Mouse (Mus musculus) liver, embryonic 11.5 days (tissue): ENCODE measurements around the gene Slc9a9. TPM values are rescaled to one million over a fixed set of nuclear protein-coding genes. Genes with fewer than 3 reads are reported as not detected.

Experiments used
- ATAC-seq: fragments of 200-750 bp; cut with Nextera tagmentation; replicated peaks from 2 replicates; pipeline ENCODE4 v1.8.0; 2017; ENCODE audit warnings: moderate number of reproducible peaks, mild to moderate bottlenecking, moderate TSS enrichment, moderate library complexity; ENCODE audit not compliant: low FRiP score
- DNase-seq: peaks from one replicate; pipeline ENCODE4 v3.0.0-alpha.2; 2017; ENCODE audit warnings: low spot score
- H3K27ac ChIP-seq: fragments of 300-500 bp; sonication (generic); 2 replicates; pipeline ENCODE4 v1.5.1; 2014; ENCODE audit warnings: mild to moderate bottlenecking, low read depth, low read length, control low read depth
- H3K27me3 ChIP-seq: fragments of 300-500 bp; sonication (generic); replicated peaks from 2 replicates; pipeline ENCODE4 v1.6.1; 2014; ENCODE audit warnings: low read length, mixed read lengths; ENCODE audit not compliant: control insufficient read depth, insufficient read depth
- H3K36me3 ChIP-seq: fragments of 300-500 bp; sonication (generic); 2 replicates; pipeline ENCODE4 v1.6.1; 2014; ENCODE audit warnings: mild to moderate bottlenecking, low read length, moderate library complexity, mixed read lengths; ENCODE audit not compliant: control insufficient read depth, insufficient read depth
- H3K4me1 ChIP-seq: fragments of 300-500 bp; sonication (generic); replicated peaks from 2 replicates; pipeline ENCODE4 v1.6.1; 2014; ENCODE audit warnings: low read length, mixed read lengths; ENCODE audit not compliant: control insufficient read depth, insufficient read depth
- H3K4me2 ChIP-seq: fragments of 300-500 bp; sonication (generic); 2 replicates; pipeline ENCODE4 v1.6.1; 2014; ENCODE audit warnings: mild to moderate bottlenecking, control low read depth, moderate library complexity
- H3K4me3 ChIP-seq: fragments of 300-500 bp; sonication (generic); 2 replicates; pipeline ENCODE4 v1.5.1; 2014; ENCODE audit warnings: low read depth, low read length, control low read depth
- H3K9ac ChIP-seq: fragments of 300-500 bp; sonication (generic); 2 replicates; pipeline ENCODE4 v1.6.1; 2014; ENCODE audit warnings: low read depth, low read length, control low read depth
- H3K9me3 ChIP-seq: fragments of 300-500 bp; sonication (generic); 2 replicates; pipeline ENCODE4 v1.6.1; 2016; ENCODE audit warnings: low read length, inconsistent platforms, mixed read lengths; ENCODE audit not compliant: control insufficient read depth
- WGBS: fragments of 180-500 bp; shearing (Covaris S2); extraction: QIAGEN DNeasy Blood & Tissue Kit; methylation state at CpG from one replicate; pipeline ENCODE4 v1.1.7; 2014; 5-methylcytosine and 5-hydroxymethylcytosine counted together
- polyA plus RNA-seq: library from polyadenylated mRNA; unstranded; fragments of >200 nt; fragmentation: Nextera tagmentation; extraction: Ambion mirVana; gene quantifications from 2 replicates; pipeline ENCODE4 v1.2.1, GENCODE M21; 2014

Gene Slc9a9
- polyA plus RNA-seq, 1 experiment from 2014 or later = 1.9 TPM

DNA sequence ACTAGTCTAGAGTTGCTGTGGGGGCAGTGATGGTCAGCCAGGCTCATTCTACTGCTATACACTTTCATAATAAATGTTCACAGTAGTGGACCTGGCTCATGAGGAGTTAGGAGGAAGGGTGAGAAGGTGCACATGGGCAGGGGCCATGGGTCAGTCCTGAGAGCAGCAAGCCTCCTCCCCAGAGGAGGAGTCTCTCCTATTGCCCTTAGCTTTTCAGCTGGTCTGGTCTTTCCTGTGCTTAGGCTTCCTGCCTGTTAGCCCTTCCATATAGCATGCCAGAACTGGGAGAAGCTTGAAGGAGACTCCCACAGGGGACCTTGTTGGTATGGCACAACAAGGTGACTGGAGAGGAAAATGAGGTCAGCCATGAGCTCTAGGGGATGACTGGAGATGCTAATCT lies 410.2 kb downstream of the Slc9a9 start:
- DNase-seq (no peak), ATAC-seq (no peak)
- Histone ChIP-seq H3K4me3 (no peak overlapping the region), H3K4me1 (no peaks in the 10 kb centered on the region), H3K36me3 (no peaks in the 10 kb centered on the region), H3K9ac (no peak overlapping the region), H3K9me3 (no peaks in the 10 kb centered on the region), H3K27me3 (no peaks in the 10 kb centered on the region), H3K4me2 (no peak overlapping the region), H3K27ac (no peak overlapping the region)

DNA sequence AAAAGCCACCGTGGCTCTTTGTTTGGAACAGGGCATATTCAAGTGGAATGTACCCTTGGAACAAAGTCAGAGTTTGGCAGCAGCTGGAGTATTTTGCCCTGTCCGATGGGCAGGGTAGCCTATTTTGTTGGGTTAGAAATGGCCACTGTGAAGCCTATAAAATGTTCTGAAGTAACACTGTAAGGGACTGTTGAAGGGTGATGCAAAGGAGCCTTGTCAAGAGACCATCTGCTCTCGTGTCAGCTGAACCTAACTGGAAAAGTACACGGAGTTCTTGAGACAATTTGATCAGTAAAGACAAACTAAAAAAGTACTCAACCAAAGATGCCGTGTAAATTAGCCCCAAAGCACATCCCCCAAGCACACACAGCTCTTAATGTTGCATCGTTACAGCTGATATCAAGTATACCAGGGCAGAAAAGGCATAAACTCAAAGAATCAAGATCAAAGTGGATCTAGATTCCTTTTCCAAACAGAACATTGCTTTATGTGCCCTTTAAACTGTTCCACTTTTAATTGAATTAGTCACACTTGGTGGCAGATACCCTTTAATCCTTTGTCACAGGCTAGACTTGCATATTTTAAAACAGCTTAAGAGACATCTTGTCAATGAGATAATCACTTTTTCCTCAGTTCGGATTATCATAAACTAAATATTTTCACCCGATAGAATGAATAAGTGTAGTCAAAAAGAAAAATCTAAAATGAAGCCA lies 416.6 kb downstream of the Slc9a9 start:
- ATAC-seq = no peak

DNA sequence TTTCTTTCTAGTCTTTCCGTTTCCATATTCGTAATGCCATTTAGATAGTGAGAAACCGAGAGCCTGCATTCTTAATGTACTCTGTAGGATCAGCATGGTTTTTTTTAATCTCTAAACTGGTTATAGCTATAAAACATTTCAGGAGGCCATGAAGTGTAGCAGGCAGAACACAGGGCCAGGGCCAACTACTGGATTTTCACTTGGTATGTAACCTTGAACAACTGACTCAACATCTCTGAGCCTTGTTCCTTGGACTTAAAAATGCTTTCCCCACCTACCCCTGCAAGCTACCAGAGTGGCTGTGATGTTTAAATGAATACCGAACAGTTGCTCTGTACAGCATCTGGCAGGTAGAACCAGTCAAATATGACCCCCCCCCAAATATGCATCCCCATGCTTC lies 418.5 kb downstream of the Slc9a9 start:
- 88% methylated on average over 4 of the region's 4 CpGs for WGBS
- Histone ChIP-seq H3K9ac (no peak overlapping the region), H3K4me1 (no peaks in the 10 kb centered on the region), H3K9me3 (0 out of 2 replicates have a peak, but pooled peaks cover 3% of the 10 kb centered on the region), H3K4me3 (no peak overlapping the region), H3K27ac (no peak overlapping the region), H3K36me3 (no peaks in the 10 kb centered on the region), H3K4me2 (no peak overlapping the region), H3K27me3 (no peaks in the 10 kb centered on the region)
- ATAC-seq (no peak), DNase-seq (no peak)

More for the DNA sequence above, 416.6 kb downstream of the Slc9a9 start:
- Histone ChIP-seq H3K9ac (no peak overlapping the region), H3K27ac (no peak overlapping the region), H3K4me2 (no peak overlapping the region), H3K4me1 (no peaks in the 10 kb centered on the region), H3K4me3 (no peak overlapping the region), H3K27me3 (no peaks in the 10 kb centered on the region), H3K36me3 (no peaks in the 10 kb centered on the region), H3K9me3 (0 out of 2 replicates have a peak, but pooled peaks cover 1% of the 10 kb centered on the region)
- WGBS = 82% methylated on average over 8 of the region's 8 CpGs
- DNase-seq = no peak

DNA sequence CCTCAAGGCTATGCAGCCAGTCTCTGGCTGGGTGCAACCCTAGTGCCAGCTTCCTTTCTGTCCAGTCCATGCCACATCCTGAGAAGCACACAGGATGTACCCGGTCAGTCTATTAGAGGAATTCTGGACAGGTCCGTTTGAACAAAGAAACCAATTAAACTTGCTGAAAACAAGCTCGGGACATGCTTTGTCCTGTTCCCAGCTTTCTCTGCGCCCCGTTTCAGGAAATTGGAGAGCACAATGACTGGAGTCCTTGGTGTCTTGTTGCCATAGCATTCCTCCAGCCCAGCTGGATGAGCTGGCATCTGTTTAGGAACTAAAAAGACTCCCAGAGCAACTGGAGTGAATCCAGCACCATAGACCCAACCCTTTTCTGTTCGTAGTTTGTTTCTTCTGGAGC lies 419.3 kb downstream of the Slc9a9 start:
- no peak overlapping the region for H3K9ac ChIP-seq
- ATAC-seq = no peak
- 84% methylated on average over 6 of the region's 6 CpGs for WGBS
- H3K27ac ChIP-seq = no peak overlapping the region
- H3K9me3 ChIP-seq = 0 out of 2 replicates have a peak, but pooled peaks cover 3% of the 10 kb centered on the region
- H3K4me3 ChIP-seq = no peak overlapping the region
- H3K4me1 ChIP-seq = no peaks in the 10 kb centered on the region
- no peaks in the 10 kb centered on the region for H3K36me3 ChIP-seq
- DNase-seq = no peak
- H3K27me3 ChIP-seq = no peaks in the 10 kb centered on the region
- no peak overlapping the region for H3K4me2 ChIP-seq

DNA sequence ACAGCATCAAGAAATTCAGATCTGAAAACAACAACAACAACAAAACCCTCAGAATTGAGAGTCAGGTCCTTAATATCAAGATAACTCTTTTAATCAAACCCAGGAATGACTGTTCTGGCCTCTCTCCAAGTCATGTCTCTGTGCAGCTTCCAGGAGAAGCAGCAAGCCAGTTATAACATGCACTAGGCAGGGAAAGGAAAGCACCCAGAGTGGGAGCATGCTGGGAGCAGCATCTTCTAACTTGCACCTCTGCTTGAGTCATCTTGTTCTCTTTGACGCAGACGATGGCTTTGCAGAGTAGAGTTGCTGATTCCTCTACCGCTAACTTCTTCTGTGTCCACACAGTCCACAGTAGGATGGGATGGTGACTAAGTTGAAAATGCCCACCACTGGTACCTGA lies 426.8 kb downstream of the Slc9a9 start:
- Histone ChIP-seq H3K27me3 (no peaks in the 10 kb centered on the region), H3K27ac (no peak overlapping the region), H3K4me1 (no peaks in the 10 kb centered on the region), H3K4me2 (no peak overlapping the region), H3K9me3 (no peaks in the 10 kb centered on the region), H3K36me3 (no peaks in the 10 kb centered on the region), H3K4me3 (no peak overlapping the region), H3K9ac (no peak overlapping the region)
- DNase-seq (no peak), ATAC-seq (no peak)
- WGBS = 89% methylated on average over 3 of the region's 3 CpGs

DNA sequence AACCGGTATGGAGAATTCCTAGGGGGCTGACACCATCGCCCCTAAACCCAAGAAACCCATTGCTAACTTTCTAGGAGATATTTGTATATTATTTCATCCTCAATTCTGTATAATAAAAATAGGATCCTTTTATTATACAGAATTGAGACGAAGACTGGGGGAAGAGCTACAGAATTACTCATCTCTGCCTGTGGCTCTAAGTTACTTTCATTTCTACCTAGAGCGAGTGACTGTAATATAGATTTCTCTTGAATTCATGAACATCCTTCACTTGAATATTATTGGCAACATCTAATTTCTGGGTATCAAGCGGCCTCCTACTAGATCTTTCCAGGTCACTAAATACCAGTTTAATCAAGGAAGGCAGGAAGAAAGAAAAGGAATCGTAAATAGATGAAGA lies 436.1 kb downstream of the Slc9a9 start:
- ATAC-seq = no peak
- no peak overlapping the region for H3K27ac ChIP-seq
- no peaks in the 10 kb centered on the region for H3K4me1 ChIP-seq
- 83% methylated on average over 6 of the region's 6 CpGs for WGBS
- H3K27me3 ChIP-seq = no peaks in the 10 kb centered on the region
- DNase-seq = no peak
- no peak overlapping the region for H3K4me2 ChIP-seq
- H3K36me3 ChIP-seq = no peaks in the 10 kb centered on the region
- no peak overlapping the region for H3K4me3 ChIP-seq
- H3K9ac ChIP-seq = no peak overlapping the region
- no peaks in the 10 kb centered on the region for H3K9me3 ChIP-seq

DNA sequence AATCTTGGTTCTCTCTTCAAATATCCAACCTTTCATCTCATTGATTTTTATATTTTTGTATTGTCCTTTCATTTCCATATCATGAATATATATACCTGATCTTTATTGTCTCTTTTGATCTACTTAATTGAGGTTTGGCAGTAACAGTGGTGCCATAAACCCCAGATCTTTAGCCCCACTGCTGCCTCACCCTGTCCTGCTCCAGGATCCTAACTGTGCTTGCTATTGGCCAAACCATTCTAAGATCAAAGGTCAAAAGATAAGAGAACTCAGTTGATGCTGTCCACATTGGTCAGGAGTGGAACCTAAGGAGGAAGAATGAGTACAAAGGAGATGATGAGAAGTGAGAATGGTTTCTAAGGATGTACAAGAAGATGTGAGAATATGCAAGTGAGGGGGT lies 440.1 kb downstream of the Slc9a9 start:
- H3K9me3 ChIP-seq = no peaks in the 10 kb centered on the region
- no peak for DNase-seq
- H3K4me2 ChIP-seq = no peak overlapping the region

DNA sequence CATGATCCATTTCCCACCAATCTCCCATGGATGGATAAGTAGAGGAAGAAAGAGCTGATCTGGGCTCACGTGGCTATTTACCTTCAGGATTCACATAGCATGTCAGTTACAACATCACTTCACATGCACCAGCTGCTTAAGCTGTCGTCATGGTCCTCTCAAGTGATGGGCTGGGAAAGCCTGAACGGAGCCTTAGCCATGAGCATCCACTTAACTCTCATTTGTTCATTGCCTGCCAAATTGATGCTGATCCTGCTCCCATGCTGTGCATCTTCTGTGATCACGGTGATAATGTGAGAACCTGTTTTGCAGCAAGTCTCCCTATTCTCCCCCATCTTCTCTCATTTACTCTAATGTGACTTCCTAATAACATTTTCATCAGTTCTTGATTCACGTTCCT lies 441.1 kb downstream of the Slc9a9 start:
- WGBS = 74% methylated on average over 5 of the region's 5 CpGs
- DNase-seq = no peak
- no peaks in the 10 kb centered on the region for H3K27me3 ChIP-seq

More for the DNA sequence above, 440.1 kb downstream of the Slc9a9 start:
- ATAC-seq = no peak
- H3K4me1 ChIP-seq = no peaks in the 10 kb centered on the region
- no peak overlapping the region for H3K4me3 ChIP-seq
- no peak overlapping the region for H3K9ac ChIP-seq
- H3K27ac ChIP-seq = no peak overlapping the region
- H3K27me3 ChIP-seq = no peaks in the 10 kb centered on the region
- no peaks in the 10 kb centered on the region for H3K36me3 ChIP-seq

DNA sequence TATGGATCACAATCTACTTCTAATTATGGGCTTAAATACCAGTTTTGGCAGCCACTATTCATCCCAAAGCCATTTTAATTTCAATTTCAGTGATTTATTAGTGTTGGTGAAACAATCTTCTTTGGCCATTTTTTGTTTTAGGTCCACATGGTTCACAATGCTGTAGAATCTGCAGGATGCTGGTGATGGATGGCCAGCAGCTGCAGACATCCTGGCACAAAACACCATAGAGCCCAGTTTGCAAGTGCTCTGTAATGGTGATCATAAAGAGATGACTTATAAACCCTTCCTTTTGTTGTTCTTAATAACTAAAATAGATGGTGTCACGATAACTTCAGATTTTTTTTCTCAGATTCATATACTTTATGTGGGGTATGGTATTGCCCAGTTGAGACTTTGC lies 442.0 kb downstream of the Slc9a9 start:
- H3K36me3 ChIP-seq = no peaks in the 10 kb centered on the region
- H3K9me3 ChIP-seq = no peaks in the 10 kb centered on the region
- no peak overlapping the region for H3K27ac ChIP-seq
- H3K9ac ChIP-seq = no peak overlapping the region
- DNase-seq (no peak), ATAC-seq (no peak)
- H3K4me3 ChIP-seq = no peak overlapping the region
- 86% methylated on average over 1 of the region's 1 CpGs for WGBS
- no peak overlapping the region for H3K4me2 ChIP-seq
- H3K4me1 ChIP-seq = no peaks in the 10 kb centered on the region
- no peaks in the 10 kb centered on the region for H3K27me3 ChIP-seq

More for the DNA sequence above, 441.1 kb downstream of the Slc9a9 start:
- no peaks in the 10 kb centered on the region for H3K4me1 ChIP-seq
- H3K4me3 ChIP-seq = no peak overlapping the region
- no peak overlapping the region for H3K4me2 ChIP-seq
- no peak overlapping the region for H3K9ac ChIP-seq
- no peak overlapping the region for H3K27ac ChIP-seq
- ATAC-seq = no peak
- no peaks in the 10 kb centered on the region for H3K9me3 ChIP-seq
- H3K36me3 ChIP-seq = no peaks in the 10 kb centered on the region
